Mouse (Mus musculus) forebrain, embryonic 15.5 days (tissue): ENCODE data around the gene Gm5294. TPM values are rescaled to one million over a fixed set of nuclear protein-coding genes. Genes with fewer than 3 reads are reported as not detected.
A peak's percentile ranks its signal among the peaks of the same experiment; 100 is the strongest.

Experiments
- ATAC-seq: fragments of 200-750 bp; cut with Nextera tagmentation; replicated peaks from 2 replicates; pipeline ENCODE4 v1.8.0; 2017; ENCODE audit warnings: mild to moderate bottlenecking, moderate TSS enrichment, moderate library complexity
- H3K27ac ChIP-seq: fragments of 300-500 bp; sonication (generic); replicated peaks from 2 replicates; pipeline ENCODE4 v1.5.1; 2015; ENCODE audit warnings: mild to moderate bottlenecking, inconsistent platforms
- H3K27me3 ChIP-seq: fragments of 300-500 bp; sonication (generic); 2 replicates; pipeline ENCODE4 v1.6.1; 2015; ENCODE audit warnings: inconsistent platforms
- H3K36me3 ChIP-seq: fragments of 300-500 bp; sonication (generic); 2 replicates; pipeline ENCODE4 v1.6.1; 2015; ENCODE audit warnings: mild to moderate bottlenecking, inconsistent platforms
- H3K4me1 ChIP-seq: fragments of 300-500 bp; sonication (generic); 2 replicates; pipeline ENCODE4 v1.6.1; 2015; ENCODE audit warnings: inconsistent platforms
- H3K4me2 ChIP-seq: fragments of 300-500 bp; sonication (generic); replicated peaks from 2 replicates; pipeline ENCODE4 v1.6.1; 2015; ENCODE audit warnings: mild to moderate bottlenecking, inconsistent platforms
- H3K4me3 ChIP-seq: fragments of 300-500 bp; sonication (generic); 2 replicates; pipeline ENCODE4 v1.5.1; 2015; ENCODE audit warnings: mild to moderate bottlenecking, inconsistent platforms
- H3K9ac ChIP-seq: fragments of 300-500 bp; sonication (generic); replicated peaks from 2 replicates; pipeline ENCODE4 v1.6.1; 2015; ENCODE audit warnings: mild to moderate bottlenecking, inconsistent platforms
- H3K9me3 ChIP-seq: fragments of 300-500 bp; sonication (generic); 2 replicates; pipeline ENCODE4 v1.6.1; 2016; ENCODE audit warnings: inconsistent platforms
- WGBS: fragments of 180-500 bp; shearing (Covaris S2); methylation state at CpG from one replicate; pipeline ENCODE4 v1.1.7; 2015; ENCODE audit warnings: mixed read lengths; 5-methylcytosine and 5-hydroxymethylcytosine counted together
- polyA plus RNA-seq: library from polyadenylated mRNA; unstranded; fragments of >200 nt; fragmentation: Nextera tagmentation; extraction: Ambion mirVana; gene quantifications from 2 replicates; pipeline ENCODE4 v1.2.1, GENCODE M21; 2015

Gene Gm5294
- polyA plus RNA-seq, 1 experiment from 2014 or later = not detected

- no peaks in the 10 kb centered on the region; the same call in 1 of the 2 replicates for H3K4me1 ChIP-seq
- no peaks in the 10 kb centered on the region for H3K9me3 ChIP-seq
- WGBS = 74% methylated on average over 5 of the region's 5 CpGs
- no peak for ATAC-seq
- no peak overlapping the region for H3K4me3 ChIP-seq
- H3K9ac ChIP-seq = no peak overlapping the region
- no peaks in the 10 kb centered on the region for H3K27me3 ChIP-seq
- H3K4me2 ChIP-seq = no peak overlapping the region
- H3K27ac ChIP-seq = no peak overlapping the region
- no peaks in the 10 kb centered on the region for H3K36me3 ChIP-seq
These were observed 30.6 kb downstream of the Gm5294 start for GRCm38 (mm10) chr5:138850462-138850844.

- no peak overlapping the region for H3K27ac ChIP-seq
- no peak overlapping the region for H3K4me3 ChIP-seq
- WGBS = 93% methylated on average over 5 of the region's 5 CpGs
- no peak overlapping the region for H3K9ac ChIP-seq
- no peaks in the 10 kb centered on the region for H3K36me3 ChIP-seq
- no peaks in the 10 kb centered on the region for H3K9me3 ChIP-seq
- H3K27me3 ChIP-seq = no peaks in the 10 kb centered on the region
- no peak for ATAC-seq
- H3K4me2 ChIP-seq = no peak overlapping the region
- H3K4me1 ChIP-seq = no peaks in the 10 kb centered on the region; the same call in 1 of the 2 replicates
These were observed 31.5 kb downstream of the Gm5294 start for GRCm38 (mm10) chr5:138851296-138851780.

GRCm38 (mm10) chr5:138852151-138852550 is 32.3 kb downstream of the Gm5294 start:
- Histone ChIP-seq H3K4me2 (no peak overlapping the region), H3K27ac (no peak overlapping the region), H3K9ac (no peak overlapping the region), H3K9me3 (no peaks in the 10 kb centered on the region), H3K4me1 (no peaks in the 10 kb centered on the region; the same call in 1 of the 2 replicates), H3K4me3 (no peak overlapping the region), H3K36me3 (no peaks in the 10 kb centered on the region), H3K27me3 (no peaks in the 10 kb centered on the region)
- no peak for ATAC-seq
- 66% methylated on average over 4 of the region's 4 CpGs for WGBS

GRCm38 (mm10) chr5:138853349-138853748 is 33.5 kb downstream of the Gm5294 start:
- no peaks in the 10 kb centered on the region for H3K9me3 ChIP-seq
- ATAC-seq = no peak
- no peak overlapping the region for H3K27ac ChIP-seq
- no peak overlapping the region for H3K4me2 ChIP-seq
- H3K9ac ChIP-seq = no peak overlapping the region
- H3K27me3 ChIP-seq = no peaks in the 10 kb centered on the region
- 67% methylated on average over 2 of the region's 2 CpGs for WGBS
- H3K36me3 ChIP-seq = no peaks in the 10 kb centered on the region
- no peaks in the 10 kb centered on the region; the same call in 1 of the 2 replicates for H3K4me1 ChIP-seq
- no peak overlapping the region for H3K4me3 ChIP-seq

- WGBS = 35% methylated on average over 9 of the region's 9 CpGs
- Histone ChIP-seq H3K4me3 (no peak overlapping the region), H3K4me2 (no peak overlapping the region), H3K9me3 (no peaks in the 10 kb centered on the region), H3K27ac (no peak overlapping the region), H3K4me1 (no peaks in the 10 kb centered on the region), H3K9ac (no peak overlapping the region), H3K36me3 (no peaks in the 10 kb centered on the region), H3K27me3 (no peaks in the 10 kb centered on the region)
- peak; percentile 53; the same call in 1 of the 2 replicates for ATAC-seq
These were observed 37.2 kb downstream of the Gm5294 start for GRCm38 (mm10) chr5:138857010-138857617.

GRCm38 (mm10) chr5:138857811-138858251 is 38.0 kb downstream of the Gm5294 start:
- no peak overlapping the region for H3K27ac ChIP-seq
- H3K4me3 ChIP-seq = no peak overlapping the region
- no peak for ATAC-seq
- H3K9ac ChIP-seq = no peak overlapping the region
- no peaks in the 10 kb centered on the region for H3K4me1 ChIP-seq
- no peaks in the 10 kb centered on the region for H3K36me3 ChIP-seq
- H3K27me3 ChIP-seq = no peaks in the 10 kb centered on the region
- no peaks in the 10 kb centered on the region for H3K9me3 ChIP-seq
- WGBS = 60% methylated on average over 13 of the region's 13 CpGs
- no peak overlapping the region for H3K4me2 ChIP-seq

GRCm38 (mm10) chr5:138863681-138864146 is 43.8 kb downstream of the Gm5294 start:
- H3K4me3 ChIP-seq = no peak overlapping the region
- WGBS = 87% methylated on average over 7 of the region's 7 CpGs
- no peaks in the 10 kb centered on the region for H3K36me3 ChIP-seq
- no peaks in the 10 kb centered on the region for H3K4me1 ChIP-seq
- H3K9ac ChIP-seq = no peak overlapping the region
- H3K27me3 ChIP-seq = no peaks in the 10 kb centered on the region
- ATAC-seq = no peak
- H3K9me3 ChIP-seq = no peaks in the 10 kb centered on the region
- H3K27ac ChIP-seq = no peak overlapping the region
- H3K4me2 ChIP-seq = no peak overlapping the region

GRCm38 (mm10) chr5:138864166-138864565 is 44.3 kb downstream of the Gm5294 start:
- Histone ChIP-seq H3K9ac (no peak overlapping the region), H3K4me2 (no peak overlapping the region), H3K27ac (no peak overlapping the region), H3K9me3 (no peaks in the 10 kb centered on the region), H3K4me1 (no peaks in the 10 kb centered on the region), H3K27me3 (no peaks in the 10 kb centered on the region), H3K4me3 (no peak overlapping the region), H3K36me3 (no peaks in the 10 kb centered on the region)
- ATAC-seq = no peak

GRCm38 (mm10) chr5:138864880-138865279 is 45.0 kb downstream of the Gm5294 start:
- no peaks in the 10 kb centered on the region for H3K4me1 ChIP-seq
- ATAC-seq = no peak
- no peaks in the 10 kb centered on the region for H3K27me3 ChIP-seq
- 35% methylated on average over 7 of the region's 7 CpGs for WGBS
- H3K9me3 ChIP-seq = no peaks in the 10 kb centered on the region
- no peaks in the 10 kb centered on the region for H3K36me3 ChIP-seq
- H3K4me2 ChIP-seq = no peak overlapping the region
- H3K9ac ChIP-seq = no peak overlapping the region
- H3K27ac ChIP-seq = no peak overlapping the region
- no peak overlapping the region for H3K4me3 ChIP-seq

GRCm38 (mm10) chr5:138865637-138866036 is 45.8 kb downstream of the Gm5294 start:
- Histone ChIP-seq H3K36me3 (no peaks in the 10 kb centered on the region), H3K9me3 (no peaks in the 10 kb centered on the region), H3K4me3 (no peak overlapping the region), H3K4me1 (no peaks in the 10 kb centered on the region), H3K4me2 (no peak overlapping the region), H3K27ac (no peak overlapping the region), H3K27me3 (no peaks in the 10 kb centered on the region), H3K9ac (no peak overlapping the region)
- no peak for ATAC-seq
- 70% methylated on average over 4 of the region's 4 CpGs for WGBS

Other genes with a start within 250 kb of the Gm5294 start
- gene Zfp68, start 200.3 kb upstream of the Gm5294 start, polyA plus RNA-seq = 108 and 115 TPM in 2 replicates
- gene A430033K04Rik, start 197.2 kb upstream of the Gm5294 start, polyA plus RNA-seq = 26.9 and 28.1 TPM in 2 replicates
- gene Fam20c, start 65.6 kb upstream of the Gm5294 start, polyA plus RNA-seq = 43.7 and 47.3 TPM in 2 replicates
- gene Pdgfa, start 177.3 kb downstream of the Gm5294 start, polyA plus RNA-seq = 13.9 and 17.5 TPM in 2 replicates